Mouse (Mus musculus) cerebellum, adult 2 months (tissue): ENCODE data around the gene Pfdn5.

Experiments used
- CTCF ChIP-seq: fragments of 200-500 bp; IDR thresholded peaks from 2 replicates; pipeline ENCODE4 v1.5.1; 2011; ENCODE audit warnings: low read depth, mild to moderate bottlenecking, control low read depth, low read length, moderate library complexity, borderline replicate concordance; ENCODE audit not compliant: insufficient read depth
- POLR2A ChIP-seq: fragments of 200-500 bp; IDR thresholded peaks from 2 replicates; pipeline ENCODE4 v1.6.1; 2011; ENCODE audit warnings: low read length, control low read depth, borderline replicate concordance; ENCODE audit not compliant: insufficient read depth

- TF ChIP-seq CTCF (no peak), POLR2A (no peak)
Measured at GRCm38 (mm10) chr15:102344490-102344889, 18.6 kb downstream of the Pfdn5 start.
